Mouse (Mus musculus) B cell, adult 2 months (primary cell): ENCODE results near the gene Gpt2.

Experiments used
- DNase-seq, 2 experiments: peaks; one replicate each; pipeline ENCODE4 v3.0.0; 2022

Gene Gpt2

DNA sequence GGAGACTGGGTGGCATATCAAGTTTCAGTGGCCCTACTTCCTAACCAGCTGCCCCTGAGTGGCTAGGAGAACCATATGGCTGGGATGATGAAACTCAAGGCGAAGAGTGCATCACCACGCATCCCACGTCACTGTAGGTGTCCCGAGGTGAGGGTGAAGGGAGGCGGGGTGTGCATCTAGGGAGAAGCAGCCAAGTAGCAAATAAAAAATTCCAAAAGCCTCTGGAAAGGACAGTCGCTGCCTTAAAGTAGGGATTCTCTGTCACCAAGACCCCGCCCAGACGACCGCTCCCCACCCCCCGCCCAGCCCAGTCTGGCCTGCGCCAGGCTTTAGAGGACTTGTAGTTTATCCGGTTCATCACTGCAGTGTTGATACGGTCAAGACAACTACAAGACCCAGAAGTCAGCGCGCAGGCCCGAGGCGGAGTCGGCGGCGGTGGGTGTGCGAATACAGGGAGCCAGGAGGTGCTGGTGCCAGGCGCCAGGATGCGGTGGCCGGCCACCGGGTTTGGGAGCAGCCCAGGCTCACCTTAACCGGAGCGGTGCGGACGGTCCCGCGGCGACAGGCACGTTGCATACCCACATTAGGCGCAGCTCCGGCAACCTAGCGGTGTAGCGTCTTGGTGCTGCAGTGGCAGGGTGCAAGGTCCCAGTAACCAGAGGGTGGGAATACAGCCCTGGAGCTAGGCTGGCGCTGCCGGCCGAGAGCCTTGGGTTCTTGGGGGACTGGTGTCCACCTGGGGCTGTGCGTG, at the start of gene Gpt2:
Gene Gpt2 (plus strand): TSS at position 452 of the 751 bp plus-strand sequence.
- DNase-seq: peak; percentile 86 to 88

DNA sequence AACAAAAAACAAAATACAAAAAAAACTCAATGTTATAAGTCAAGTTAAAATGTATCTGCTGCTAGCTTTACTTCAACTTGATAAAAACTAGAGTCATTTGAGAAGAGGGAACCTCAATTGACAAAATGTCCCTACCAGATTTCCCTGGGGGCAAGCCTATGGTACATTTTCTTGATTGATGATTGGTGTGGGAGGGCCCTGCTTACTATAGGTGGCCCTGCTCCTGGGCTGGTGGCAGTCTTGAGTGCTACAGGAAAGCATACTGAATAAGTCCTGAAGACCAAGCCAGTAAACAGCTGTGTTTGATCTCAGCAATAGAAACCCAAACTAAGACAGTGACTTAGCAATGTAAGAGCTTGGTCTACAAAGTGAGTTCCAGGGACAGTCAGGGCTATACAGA, 48.3 kb upstream of the Gpt2 start:
- DNase-seq: no peak

DNA sequence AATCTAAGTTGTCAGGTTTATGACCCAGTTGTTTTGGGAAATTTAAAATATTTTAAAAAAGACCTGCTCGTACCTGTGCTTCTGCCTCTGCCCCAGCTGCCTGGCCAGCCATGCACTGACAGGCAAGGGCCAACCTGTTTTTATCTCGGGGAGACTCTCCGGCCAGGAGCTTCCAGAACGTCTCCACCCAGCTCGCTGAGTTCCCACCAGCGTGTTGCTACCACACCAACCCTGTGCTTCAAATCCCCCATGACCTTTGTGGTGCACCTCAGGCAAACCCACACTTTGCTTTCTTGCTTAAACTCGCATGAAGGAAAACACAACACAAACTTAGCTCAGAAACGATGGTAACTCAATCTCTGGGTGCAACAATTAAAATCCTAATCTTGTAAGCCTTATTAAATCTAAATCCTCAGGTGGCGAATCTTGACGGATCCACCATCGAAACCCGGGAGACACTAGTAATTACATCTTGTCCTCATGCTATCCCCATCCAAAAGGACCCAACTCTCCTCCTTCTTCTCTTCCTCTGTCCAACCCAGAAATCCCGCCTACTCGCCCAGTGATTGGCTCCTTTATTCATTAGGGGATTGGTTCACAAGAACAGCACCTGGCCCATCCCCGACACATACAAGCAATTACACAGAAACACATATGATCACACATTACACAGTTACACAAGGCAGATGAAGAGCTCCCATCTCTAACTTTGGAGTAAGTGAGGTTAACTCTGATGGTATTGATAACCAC, 46.3 kb upstream of the Gpt2 start:
- DNase-seq: no peak

DNA sequence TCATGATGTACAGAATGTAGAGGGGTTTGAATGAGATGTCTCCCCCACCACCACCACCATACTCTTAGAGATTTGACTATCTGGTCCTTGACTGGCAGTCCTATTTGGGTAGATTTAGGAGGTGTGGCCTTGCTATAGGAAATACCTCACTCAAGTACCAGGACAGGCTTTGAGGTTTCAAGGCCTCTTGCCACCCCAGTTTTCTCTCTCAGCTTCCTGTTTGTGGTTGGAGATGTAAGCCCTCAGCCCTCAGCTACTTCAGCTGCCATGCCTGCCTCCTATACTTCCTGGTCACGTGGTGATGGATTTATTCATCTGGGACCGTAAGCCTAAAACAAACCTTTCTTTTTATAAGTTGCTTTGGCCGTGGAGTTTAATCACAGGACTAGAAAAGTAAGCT, 42.0 kb upstream of the Gpt2 start:
- no peak for DNase-seq

DNA sequence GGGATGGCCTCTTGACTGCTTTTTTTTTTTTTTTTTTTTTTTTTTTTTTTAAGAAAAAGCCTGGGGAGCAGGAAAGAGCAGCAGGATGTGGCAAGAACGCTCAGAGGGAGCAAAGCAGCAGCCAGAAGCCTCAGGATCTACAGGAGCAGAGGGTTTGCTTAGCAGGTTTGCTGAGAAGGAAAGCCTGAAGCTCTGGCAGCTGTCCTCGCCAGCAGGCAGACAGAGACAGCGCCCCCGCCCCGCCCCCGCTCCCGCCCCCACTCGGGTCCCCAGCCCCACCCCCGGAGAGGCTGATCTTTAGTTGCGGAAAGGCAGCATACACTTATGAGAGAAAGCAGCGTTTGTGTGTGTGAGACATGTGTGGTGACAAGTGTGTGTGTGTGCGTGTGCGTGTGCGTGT, 40.0 kb upstream of the Gpt2 start:
- no peak for DNase-seq

DNA sequence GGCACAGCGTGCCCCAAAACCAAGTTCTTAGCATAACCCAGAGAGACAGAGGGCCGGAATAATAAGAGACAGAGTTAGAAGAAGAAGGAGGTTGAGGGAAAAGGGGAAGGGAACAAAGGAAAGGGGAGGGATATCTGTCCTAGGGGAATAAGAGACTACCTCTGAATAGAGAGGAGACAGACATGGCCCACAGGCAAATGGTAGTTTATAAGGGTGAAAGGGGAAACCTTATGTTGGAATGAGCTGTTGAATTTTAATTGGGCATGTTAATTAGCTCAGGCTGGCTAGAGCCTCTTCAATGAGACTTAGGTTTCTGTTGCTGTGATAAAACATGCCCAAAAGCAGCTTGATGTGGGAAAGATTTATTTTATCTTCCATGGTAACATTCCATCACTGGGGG, 39.1 kb upstream of the Gpt2 start:
- DNase-seq: no peak

DNA sequence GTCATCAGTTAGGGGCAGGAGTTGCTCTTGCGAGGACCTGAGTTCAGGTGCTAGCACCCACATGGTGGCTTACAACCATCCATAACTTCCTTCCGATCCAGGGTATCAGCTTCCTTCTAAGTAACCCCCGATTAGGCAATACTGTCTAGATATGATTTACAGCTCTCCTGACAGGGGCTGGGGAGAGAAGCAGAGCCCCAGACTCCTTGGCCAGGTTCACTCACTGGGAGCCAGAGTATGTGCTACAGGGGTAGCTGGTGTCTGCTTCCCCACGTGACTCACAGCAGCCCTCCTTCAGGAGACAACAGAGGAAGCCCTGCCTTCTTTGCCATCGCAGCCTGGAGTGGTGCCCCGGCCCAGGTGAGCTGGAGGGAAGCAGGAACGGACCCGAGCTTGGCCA, 37.6 kb upstream of the Gpt2 start:
- DNase-seq: no peak

DNA sequence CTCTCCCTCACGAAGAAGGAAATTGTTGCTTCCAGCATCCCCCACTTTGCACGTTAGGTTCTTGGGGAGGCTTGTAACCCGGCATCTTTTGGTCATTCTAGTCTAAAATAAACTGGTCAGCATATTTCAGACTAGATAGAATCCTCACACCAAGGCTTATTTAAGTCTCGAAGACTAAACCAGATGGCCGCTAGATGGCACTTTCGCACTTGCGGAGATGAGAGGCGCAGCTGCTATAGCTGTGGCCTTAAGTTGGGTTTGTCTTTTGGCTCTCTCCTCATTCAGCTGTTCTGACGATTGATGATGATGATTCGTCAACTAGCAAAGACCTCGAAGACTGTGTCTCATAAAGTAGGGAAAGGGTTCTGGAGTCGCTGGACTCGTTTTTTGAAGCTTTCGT, 35.8 kb upstream of the Gpt2 start:
- peak; percentile 60 to 61 for DNase-seq

DNA sequence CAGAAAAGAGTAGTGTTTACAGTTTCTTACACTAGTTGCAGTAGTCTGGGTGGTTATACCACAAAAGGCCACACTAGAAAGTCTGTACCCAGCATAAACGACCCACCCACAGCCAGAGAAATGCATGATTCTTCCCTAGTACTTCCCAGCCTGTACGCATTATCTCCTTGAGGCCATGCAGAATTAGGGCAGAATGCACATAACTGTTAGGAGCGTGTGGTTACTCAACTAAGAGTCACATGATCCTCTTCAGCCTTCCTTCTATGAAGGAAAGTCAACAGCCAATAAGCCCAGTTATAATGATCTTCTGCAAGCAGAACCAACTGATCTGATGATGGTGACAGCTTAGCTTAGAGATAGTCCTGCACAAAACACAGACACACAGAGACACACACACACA, 32.8 kb upstream of the Gpt2 start:
- no peak for DNase-seq

DNA sequence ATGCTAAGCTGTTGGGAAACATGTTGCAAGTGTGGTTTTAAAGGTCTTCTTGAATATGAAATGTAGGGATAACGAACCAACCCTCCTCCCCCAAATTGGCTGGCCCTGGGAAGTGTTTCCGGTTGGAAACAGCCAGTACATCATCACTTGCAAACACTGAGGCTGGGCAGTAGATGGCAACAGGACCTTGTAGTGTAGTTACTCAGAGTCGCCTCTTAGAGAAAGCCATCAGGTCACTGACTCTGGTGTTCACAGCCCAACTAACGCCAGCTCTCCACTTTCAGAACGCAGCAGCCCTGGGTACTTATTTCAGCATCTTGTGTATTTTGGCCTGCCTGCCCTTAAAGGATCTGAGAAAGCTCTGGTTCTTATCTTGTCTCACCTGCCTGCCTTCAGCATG, 31.6 kb upstream of the Gpt2 start:
- no peak for DNase-seq

DNA sequence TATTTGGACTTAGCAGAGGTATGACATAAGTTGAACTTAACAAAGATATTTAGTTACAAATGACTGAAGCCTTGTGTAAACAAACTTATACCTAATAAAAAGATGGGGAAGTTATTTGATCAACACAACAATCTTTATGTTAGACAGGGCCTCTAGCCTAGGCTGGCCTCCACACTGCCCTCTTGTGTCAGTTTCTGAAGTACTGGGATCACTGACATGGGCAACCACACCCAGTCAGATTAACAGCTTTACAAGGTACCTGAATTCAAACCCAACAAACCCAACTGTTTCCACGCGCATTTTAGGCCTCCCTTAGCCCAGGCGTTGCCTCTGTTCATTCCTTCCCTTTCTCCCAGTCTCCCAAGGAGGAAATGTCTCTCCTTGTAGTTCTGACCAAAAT, 31.0 kb upstream of the Gpt2 start:
- DNase-seq: peak; percentile 23 to 24

DNA sequence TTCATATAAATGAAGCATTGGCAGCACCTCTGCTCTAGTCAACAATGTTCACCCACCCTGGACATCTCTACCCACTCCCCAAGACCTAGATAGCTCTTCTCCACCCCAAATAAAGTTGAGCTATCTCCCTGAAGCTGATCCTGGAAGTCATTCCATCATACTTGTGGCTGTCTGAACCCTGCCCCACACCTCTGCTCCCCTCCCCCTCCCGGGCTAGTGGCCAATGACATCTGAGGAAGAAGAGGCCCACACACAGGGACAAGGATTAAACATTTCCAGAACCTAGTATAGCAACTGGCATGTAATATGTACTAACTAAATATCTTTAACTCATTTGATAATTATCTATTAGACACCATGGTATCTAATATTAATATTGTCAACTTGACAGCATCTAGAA, 29.9 kb upstream of the Gpt2 start:
- no peak for DNase-seq

DNA sequence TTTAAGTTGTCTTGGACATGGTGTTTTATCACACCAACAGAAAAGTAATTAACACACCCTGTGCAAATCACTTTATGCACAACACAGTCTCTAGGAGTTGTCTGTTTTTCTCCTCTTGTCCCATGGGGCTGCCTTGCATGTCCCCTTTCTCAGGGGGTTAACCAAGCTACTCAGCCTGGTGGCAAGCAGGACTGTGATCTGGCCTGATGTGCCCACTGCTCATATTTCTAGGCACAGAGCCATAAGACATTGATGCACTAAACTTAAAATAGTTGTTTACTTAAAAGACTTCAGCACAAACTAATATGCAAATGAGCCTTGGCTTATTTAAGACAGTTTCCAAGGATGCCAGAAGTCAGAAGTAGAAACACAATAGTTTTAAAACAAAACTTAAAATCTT, 28.1 kb upstream of the Gpt2 start:
- DNase-seq: no peak

DNA sequence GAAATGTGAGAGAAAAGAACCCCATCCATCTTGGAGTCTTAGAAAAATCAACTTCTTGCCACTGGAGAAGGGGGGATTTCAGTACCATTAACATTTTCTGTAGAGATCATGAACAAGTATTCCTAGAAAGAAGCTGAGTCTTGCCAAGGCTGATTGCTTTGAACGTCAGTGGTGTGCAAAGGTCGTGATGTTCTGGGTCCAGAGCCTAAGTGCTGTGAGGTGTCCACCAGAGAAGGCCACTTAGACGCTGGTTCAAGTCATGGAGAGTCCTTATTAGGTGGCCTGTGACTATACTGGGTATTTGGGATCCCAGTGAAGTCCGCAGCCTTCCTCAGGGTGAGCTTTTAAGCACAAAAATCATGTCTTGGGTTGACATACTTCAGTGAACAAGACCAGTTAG, 26.3 kb upstream of the Gpt2 start:
- no peak for DNase-seq

DNA sequence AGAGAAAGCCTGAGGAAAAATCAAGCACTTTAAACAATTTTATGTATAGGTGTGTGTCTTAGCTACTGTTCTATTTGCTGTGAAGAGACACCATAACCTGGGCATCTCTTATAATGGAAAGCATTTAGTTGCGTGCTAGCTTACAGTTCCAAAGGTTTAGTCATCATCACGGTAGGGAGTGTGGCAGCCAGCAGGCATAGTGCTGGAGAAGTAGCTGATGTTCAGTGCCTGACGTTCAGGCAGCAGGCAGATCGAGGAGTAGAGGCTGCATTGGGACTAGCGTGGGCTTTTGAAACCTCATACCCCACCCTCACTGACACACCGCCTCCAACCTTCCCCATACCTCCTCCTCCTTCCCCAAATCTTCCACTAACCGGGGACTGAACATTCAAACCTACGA, 21.6 kb upstream of the Gpt2 start:
- DNase-seq: no peak

DNA sequence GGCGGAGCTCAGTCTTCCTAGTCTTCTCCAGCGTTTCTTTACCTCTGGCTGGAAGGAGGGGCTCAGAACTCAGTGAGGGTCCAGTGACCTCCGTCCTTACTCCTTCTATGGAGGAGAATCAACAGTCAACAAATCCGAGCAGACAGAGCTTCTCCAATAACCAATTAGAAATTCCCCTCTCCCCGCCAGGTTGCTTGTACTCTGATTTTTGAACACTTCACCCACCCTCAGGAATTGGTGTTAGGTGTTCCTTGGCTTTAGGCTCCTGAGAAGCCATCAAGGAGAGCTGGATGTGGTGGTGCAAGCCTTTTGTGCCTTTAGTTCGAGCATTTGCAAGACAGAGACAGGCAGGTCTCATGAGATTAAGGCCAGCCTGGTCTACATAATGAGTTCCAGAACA, 19.6 kb upstream of the Gpt2 start:
- no peak for DNase-seq

DNA sequence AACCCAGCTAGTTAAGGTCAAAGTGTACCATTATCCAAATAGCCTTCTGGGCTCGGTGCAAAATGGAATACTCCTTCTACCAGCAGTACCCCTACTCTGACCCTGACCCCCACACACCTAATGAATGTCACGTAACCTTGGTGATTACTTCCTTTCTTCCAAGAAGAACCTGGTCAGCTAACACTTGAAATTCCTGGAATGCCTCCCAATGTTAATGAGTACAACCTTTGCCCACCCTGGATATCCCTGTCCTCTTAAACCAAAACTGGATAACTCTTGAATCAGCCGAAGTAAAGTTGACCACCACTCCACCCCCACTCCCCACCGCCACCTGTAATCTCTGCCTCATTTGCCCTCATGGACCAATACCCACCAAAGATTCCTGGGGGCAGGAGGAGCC, 19.1 kb upstream of the Gpt2 start:
- no peak for DNase-seq

DNA sequence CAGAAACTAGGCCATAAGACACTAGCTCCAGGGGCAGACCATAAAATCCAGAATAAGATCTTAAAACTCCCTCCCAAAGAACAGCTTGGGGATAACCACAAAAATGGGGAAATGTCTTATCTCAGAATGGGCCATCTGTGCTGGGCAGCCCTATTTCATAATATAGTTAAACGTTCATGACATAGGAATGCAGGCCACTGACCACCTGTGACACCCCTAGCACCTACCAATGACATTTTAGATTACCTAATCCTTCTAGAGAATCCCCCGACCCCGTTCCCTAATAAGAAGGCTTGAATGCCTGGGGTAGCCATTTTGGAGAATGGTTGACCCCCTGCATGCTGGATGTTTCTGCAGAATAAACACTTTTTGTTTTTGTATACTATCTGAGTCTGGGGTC, 17.5 kb upstream of the Gpt2 start:
- DNase-seq: no peak

DNA sequence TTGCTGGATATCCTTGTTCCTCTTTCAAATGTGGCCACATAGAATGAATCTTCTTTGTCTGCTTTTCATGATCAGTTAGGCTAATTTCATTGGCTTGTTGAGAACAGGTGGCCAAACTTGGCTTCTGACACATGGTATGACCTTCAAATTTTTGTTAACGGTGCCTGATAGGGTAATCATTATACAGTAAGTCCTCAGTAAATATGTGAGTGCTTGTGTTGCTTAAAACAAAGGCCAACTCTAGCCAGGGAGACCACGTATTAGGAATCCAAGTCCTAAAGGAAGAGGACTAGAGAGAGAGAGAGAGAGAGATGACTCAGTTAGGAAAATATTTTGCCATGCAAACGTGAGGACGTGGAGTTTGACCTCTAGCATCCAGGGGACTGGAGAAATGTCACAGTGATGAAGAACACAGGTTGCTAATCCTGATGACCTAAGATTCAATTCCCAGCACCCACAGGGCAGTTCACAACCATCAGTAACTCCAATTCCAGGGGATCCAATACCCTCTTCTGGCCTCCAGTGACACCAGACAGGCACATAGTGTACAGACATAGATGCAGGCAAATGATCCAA, 15.3 kb upstream of the Gpt2 start:
- no peak for DNase-seq

DNA sequence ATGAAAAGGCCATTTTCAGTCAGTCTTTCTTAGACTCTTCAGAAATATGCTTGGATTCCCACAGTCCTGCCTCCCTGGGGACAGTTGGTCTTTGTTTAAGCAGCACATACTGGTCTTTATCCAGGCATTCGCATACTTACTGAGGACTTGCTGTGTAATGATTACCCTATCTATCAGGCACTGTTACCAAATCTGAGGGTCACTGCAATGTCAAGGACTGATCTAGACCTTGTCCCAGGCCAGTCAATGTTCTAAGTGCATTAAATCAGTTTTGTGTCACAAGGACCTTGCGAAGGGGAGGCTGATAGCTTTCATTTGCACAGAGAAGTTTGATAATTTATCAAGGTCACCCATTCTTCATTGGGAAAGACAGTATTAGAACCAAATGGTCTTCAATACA, 14.0 kb upstream of the Gpt2 start:
- no peak for DNase-seq

DNA sequence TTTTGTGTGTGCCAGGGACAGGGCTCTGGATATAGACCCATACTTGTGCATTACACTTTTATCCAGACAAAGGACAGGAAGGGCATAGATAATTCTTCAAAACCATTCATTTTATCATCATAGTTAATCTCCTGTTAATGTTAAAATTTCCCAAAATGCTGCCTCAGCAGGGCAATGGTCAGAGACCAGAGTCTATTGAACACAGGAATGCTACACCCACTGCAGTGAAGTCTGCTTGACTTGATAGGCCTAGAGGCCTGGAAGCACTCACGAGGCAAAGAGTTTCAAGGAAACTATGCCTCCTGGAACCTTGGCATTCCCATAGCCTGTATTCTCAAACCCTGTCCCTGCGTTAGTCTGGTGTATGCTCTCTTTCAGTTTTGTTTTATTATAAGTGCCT, 12.7 kb upstream of the Gpt2 start:
- no peak for DNase-seq

DNA sequence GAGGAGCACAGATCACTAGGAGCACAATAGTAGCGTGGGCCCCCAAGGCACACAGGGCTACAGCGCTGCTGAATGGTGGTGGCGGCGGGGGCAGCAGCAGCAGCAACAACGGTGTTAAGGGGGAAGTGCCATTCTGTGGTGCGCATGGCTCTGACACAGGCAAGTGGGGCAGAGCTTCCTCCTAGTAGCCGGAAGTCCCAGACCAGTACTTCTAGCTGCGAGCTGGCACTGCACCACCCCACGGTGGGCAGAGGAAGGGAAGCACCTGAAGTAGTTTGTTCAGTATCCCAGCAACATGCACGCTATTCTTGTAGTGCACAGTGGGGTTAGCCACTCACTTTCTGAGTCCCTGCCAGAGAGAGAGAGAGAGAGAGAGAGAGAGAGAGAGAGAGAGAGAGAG, 10.5 kb upstream of the Gpt2 start:
- DNase-seq: peak; percentile 64 to 70

DNA sequence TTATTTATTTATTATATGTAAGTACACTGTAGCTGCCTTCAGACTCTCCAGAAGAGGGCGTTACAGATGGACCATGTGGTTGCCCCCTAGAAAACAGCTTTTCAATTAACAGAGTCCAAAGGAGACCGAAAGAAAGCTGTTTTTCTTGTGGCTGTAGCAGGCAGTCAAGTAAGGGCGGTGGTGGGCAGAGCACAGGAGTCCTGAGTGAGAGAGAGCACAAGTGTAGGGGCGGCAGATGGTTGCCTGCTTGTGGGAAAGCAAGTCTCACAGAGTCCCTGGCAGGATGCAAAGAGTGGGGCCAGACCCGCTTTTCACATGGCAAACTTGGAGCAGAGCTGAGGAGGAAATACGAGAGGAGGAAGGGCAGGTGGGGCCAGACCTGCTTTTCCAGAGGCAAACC, 9.9 kb upstream of the Gpt2 start:
- DNase-seq: no peak

DNA sequence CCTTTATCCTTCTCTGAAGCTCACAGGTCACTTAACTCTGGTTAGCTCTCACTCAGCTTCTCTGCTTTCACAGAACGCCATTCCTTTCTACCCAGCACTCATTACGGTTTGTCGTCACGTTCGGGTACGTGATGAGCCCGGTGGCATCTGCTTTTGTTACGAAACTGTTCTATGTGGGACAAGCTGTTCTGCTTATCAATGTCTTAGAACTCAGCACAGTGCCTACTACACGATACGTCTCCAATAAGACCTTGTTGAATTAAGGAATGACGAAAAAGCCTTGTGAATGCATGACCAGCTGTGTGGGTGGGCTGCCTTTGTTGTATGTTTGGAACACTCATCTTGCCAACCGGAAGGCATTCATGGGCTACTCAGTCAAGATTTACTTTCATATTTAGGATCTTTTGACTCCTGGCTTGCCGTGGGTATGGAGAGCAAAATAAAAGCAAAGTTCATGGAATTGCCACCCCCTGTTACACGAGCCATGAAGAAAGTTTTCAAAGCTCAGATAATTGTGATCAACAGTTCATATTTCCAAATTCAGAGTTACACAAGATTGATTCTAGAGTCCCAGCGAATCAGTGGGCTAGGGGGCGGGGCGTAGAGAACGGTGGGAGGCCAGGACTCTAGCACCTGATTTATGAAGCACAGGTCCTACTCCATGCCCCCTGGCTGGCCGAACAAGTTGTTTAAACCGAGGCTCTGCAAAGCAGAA, 4.3 kb upstream of the Gpt2 start:
- no peak for DNase-seq
